Mouse (Mus musculus) G1E-ER4 (cell line): ENCODE results near the gene Klf4. TPM values are rescaled to one million over a fixed set of nuclear protein-coding genes. Genes with fewer than 3 reads are reported as not detected.

ENCODE experiments used
- GATA1 ChIP-seq: IDR thresholded peaks from one replicate; pipeline ENCODE4 v1.8.0; 2012; ENCODE audit warnings: low read length, inconsistent platforms
- polyA plus RNA-seq: library from polyadenylated mRNA; stranded (reverse); fragments of >175 nt; gene quantifications from 2 replicates; pipeline ENCODE4 v1.2.3, GENCODE M21; 2012

The Klf4 gene
- polyA plus RNA-seq, 1 experiment, result not detected

- no peak for TF ChIP-seq GATA1
These were observed 1.6 kb downstream of the Klf4 start for GRCm38 (mm10) chr4:55530731-55531095.

- TF ChIP-seq GATA1, result no peak
These were observed 2.0 kb downstream of the Klf4 start for GRCm38 (mm10) chr4:55530236-55530635.

- no peak for TF ChIP-seq GATA1
These were observed 3.9 kb downstream of the Klf4 start for GRCm38 (mm10) chr4:55528404-55528803.

- TF ChIP-seq GATA1, result no peak
These were observed 4.3 kb downstream of the Klf4 start for GRCm38 (mm10) chr4:55527931-55528330.

- no peak for TF ChIP-seq GATA1
These were observed 5.8 kb downstream of the Klf4 start for GRCm38 (mm10) chr4:55526247-55527115.

- no peak for TF ChIP-seq GATA1
These were observed 8.3 kb downstream of the Klf4 start for GRCm38 (mm10) chr4:55523921-55524320.

GRCm38 (mm10) chr4:55517438-55517837 is 14.8 kb downstream of the Klf4 start:
- TF ChIP-seq GATA1, result no peak

- TF ChIP-seq GATA1, result no peak
These were observed 16.2 kb downstream of the Klf4 start for GRCm38 (mm10) chr4:55516048-55516447.

GRCm38 (mm10) chr4:55514733-55515176 is 17.5 kb downstream of the Klf4 start:
- no peak for TF ChIP-seq GATA1

GRCm38 (mm10) chr4:55513615-55514279 is 18.5 kb downstream of the Klf4 start:
- TF ChIP-seq GATA1, result no peak

GRCm38 (mm10) chr4:55511389-55511788 is 20.9 kb downstream of the Klf4 start:
- no peak for TF ChIP-seq GATA1

- no peak for TF ChIP-seq GATA1
These were observed 23.6 kb downstream of the Klf4 start for GRCm38 (mm10) chr4:55508712-55509111.

- TF ChIP-seq GATA1, result no peak
These were observed 33.6 kb downstream of the Klf4 start for GRCm38 (mm10) chr4:55498621-55499020.

GRCm38 (mm10) chr4:55496416-55496815 is 35.9 kb downstream of the Klf4 start:
- no peak for TF ChIP-seq GATA1

- no peak for TF ChIP-seq GATA1
These were observed 39.0 kb downstream of the Klf4 start for GRCm38 (mm10) chr4:55493261-55493660.

GRCm38 (mm10) chr4:55489328-55489727 is 42.9 kb downstream of the Klf4 start:
- TF ChIP-seq GATA1, result no peak

GRCm38 (mm10) chr4:55488604-55489003 is 43.7 kb downstream of the Klf4 start:
- no peak for TF ChIP-seq GATA1
